Mouse (Mus musculus) heart, postnatal 25 days (tissue): ENCODE data around the gene Glmp. TPM values are rescaled to one million over a fixed set of nuclear protein-coding genes. Genes with fewer than 3 reads are reported as not detected.
"Not testable (repeated sequence)": the region's sequence is repeated elsewhere in the genome, so short reads cannot be mapped to it uniquely, and the experiment has no call there.

Experiments used
- DNase-seq: peaks from one replicate; pipeline ENCODE4 v3.0.0; 2022; ENCODE audit warnings: low spot score
- intact Hi-C: fragments of 180-260 bp; cut with DNase I; formaldehyde crosslinking; loops from one replicate; pipeline ENCODE4 v1.15.1; 2025
- total RNA-seq, 2 experiments: library from RNA; stranded (reverse); gene quantifications; 2 replicates each; pipeline ENCODE4 v1.2.3; 2021

The Glmp gene
- 10 to 100 TPM; 71.9 to 79.7 TPM for total RNA-seq

DNA sequence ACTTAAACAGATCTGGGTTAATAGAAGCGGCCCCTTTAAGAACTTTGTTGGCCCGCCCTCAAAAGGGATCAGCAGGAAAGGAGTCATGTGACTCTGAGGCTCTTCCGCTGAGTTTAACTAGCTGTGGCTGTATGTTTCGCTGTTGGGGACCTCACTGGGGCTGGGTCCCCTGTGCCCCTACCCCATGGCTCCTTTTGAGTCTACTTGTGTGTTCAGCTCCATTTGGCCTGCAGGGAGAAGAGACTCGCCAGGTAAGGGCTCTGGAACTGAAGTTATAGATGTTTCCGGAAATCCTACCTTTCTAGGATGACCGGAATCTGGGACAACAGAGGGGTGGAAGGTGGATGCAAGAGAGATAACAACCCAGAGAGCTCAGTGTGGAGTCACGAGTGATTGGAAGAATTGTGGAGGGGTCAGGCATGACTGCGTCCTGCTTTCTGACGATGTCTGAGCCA, at the start of gene Glmp:
TSS of gene Glmp (plus strand) at position 73 of the 455 bp plus-strand sequence.
- peak; percentile 29 for DNase-seq
- intact Hi-C loops: no loop called here

DNA sequence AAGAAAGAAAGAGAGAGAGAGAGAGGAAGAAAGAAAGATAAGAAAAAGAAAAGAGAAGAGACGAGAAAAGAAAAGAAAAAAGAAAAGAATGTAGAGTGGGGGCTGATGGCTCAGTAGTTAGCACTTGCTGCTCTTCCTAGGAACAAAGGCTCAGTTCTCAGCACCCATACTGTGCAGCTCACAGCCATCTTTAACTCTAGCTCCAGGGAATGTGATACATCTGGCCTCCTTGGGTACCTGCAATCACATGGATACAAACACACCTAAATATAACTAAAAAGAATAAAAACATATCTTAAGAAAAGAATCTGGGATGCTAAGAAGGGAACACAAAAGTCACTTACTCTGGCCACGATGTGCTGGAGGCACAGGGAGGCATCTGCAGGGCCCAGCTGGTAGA, 48.7 kb upstream of the Glmp start:
- DNase-seq: no peak
- intact Hi-C loops: no loop called here

- intact Hi-C loops: no loop called here
- no peak for DNase-seq
Measured at GRCm38 (mm10) chr3:88276529-88277143, 48.2 kb upstream of the Glmp start.

DNA sequence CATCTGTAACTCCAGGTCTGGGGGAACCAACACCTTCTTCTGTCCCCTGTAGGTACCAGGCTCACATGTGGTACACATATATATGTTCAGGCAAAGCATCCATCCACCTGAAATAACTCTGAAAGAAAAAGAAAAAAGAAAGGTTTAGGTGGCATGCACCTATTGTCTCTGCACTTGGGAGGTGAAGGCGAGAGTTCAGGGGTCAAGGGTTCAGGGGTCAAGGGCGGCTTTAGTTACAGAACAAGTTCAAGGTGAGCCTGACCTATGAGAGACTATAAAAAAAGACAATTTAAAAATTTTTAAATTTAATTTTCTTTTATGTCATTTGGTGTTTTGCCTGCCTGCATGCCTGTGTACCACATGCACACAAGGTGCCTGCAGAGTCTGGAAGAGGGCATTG, 44.8 kb upstream of the Glmp start:
- no peak for DNase-seq
- intact Hi-C loops: no loop called here

GRCm38 (mm10) chr3:88281141-88281916, 43.5 kb upstream of the Glmp start:
- DNase-seq, intact Hi-C loops: not testable (repeated sequence)

GRCm38 (mm10) chr3:88284815-88285564, 39.8 kb upstream of the Glmp start:
- intact Hi-C loops, DNase-seq: not testable (repeated sequence)

- intact Hi-C loops, DNase-seq: not testable (repeated sequence)
Measured at GRCm38 (mm10) chr3:88285565-88285895, 39.3 kb upstream of the Glmp start.

- intact Hi-C loops: no loop called here
- no peak for DNase-seq
Measured at GRCm38 (mm10) chr3:88287110-88287509, 37.7 kb upstream of the Glmp start, which contains the start of gene Gm38392. TSS of gene Gm38392 (minus strand) at chr3:88287210.

GRCm38 (mm10) chr3:88288133-88288713, 36.6 kb upstream of the Glmp start:
- DNase-seq, intact Hi-C loops: not testable (repeated sequence)

DNA sequence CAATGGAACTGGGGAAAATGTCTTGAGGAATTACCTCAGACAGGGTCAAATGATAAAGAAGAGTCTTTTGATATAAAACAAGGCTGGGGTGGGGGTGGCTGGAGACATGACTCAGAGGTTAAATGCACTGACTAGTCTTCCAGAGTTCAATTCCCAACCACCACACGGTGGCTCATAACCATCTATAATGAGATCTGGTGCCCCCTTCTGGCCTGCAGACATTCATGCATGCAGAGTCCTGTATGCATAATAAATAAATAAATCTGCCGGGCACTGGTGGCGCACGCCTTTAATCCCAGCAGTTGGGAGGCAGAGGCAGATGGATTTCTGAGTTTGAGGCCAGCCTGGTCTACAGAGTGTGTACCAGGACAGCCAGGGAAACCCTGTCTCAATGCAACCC, 32.9 kb upstream of the Glmp start:
- no peak for DNase-seq
- intact Hi-C loops: no loop called here

DNA sequence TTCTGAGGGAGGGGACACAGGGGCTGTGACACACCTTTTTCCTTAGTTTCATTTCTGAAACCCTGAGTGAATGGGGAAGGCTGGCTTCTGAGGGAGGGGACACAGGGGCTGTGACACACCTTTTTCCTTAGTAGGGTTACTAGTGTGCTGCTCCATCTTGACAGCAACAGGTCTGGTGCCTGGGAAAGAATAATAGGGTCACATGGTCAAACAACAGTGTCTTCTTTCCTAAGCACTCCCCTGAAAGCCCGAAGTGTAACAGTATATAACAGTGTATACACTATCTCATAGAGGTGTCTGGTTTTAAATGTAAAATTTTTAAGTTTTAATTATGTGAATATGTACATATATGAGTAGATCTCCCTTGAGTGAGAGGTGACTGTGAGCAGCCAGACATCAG, 29.6 kb upstream of the Glmp start:
- intact Hi-C loops, DNase-seq: not testable (repeated sequence)

- no peak for DNase-seq
- intact Hi-C loops: no loop called here
Measured at GRCm38 (mm10) chr3:88296110-88296560, 28.7 kb upstream of the Glmp start.

DNA sequence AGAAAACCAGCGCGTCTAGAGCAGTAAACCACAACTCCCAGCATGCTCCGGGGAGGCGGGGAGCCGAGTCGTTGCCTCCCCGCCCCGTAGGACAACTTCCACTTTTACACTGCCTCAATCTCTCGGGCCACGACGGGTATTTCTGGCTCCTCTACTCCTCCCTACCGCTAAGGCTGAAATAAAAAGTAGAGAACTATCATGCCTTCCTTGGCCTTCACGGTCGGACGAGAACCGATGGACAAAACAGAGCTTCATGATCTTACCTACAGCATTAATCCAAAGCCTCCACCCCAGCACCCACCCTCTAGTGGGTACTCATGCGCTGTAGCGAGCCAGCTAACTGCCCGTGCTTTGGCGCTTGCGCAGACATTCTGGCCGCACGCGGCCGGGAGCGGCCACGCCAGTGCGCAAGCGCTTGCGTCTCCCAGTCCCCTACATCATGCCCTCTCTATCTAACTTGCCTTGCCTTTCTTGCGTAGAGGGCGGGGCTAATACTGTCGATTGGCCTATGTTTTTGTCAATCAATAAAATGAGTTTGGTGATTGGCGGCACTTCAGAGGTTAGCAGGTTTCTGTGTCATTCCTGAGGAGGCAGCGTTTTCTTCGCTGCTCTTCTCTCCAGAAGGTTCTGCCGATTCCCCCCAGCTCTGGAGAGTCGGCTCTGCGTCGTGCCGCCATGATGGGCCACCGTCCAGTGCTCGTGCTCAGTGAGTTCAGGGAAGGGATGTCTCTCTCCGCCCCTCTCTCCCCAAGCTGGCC, 28.1 kb upstream of the Glmp start, which contains the start of the genes Tsacc and Cct3:
TSS of gene Tsacc (minus strand) at position 439 of the 758 bp plus-strand sequence.
TSS of gene Cct3 (plus strand) at position 556 of the 758 bp plus-strand sequence.
- intact Hi-C loops: no loop called here

DNA sequence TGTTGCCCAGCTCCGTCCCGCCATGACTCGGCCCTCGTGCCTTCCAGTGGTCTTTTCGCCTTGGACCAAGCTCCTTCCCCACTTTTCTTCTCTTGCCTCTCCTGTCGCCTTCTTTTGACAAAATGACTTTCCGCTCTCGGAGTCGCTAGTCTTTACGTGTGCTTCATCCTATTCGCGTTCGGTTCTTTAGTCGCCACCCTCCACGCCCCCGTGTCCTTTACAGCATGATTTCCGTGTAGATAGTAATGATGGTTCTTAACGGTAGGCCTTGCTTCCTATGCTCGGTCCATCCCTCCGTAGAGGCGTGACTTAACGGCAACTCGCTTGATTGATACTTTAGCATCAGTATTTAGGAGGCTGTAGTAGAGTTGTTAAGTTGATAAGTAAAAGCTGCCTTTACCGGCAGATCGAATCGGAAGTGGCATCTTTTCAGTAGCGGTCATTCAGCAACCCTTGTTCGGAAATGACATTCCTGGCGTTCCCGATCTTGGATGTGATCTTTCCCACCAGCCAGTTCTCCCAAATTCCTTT, 27.4 kb upstream of the Glmp start:
- no peak for DNase-seq
- intact Hi-C loops: no loop called here

More for the DNA sequence above, 28.1 kb upstream of the Glmp start, which contains the start of the genes Tsacc and Cct3:
- DNase-seq: peak; percentile 94

DNA sequence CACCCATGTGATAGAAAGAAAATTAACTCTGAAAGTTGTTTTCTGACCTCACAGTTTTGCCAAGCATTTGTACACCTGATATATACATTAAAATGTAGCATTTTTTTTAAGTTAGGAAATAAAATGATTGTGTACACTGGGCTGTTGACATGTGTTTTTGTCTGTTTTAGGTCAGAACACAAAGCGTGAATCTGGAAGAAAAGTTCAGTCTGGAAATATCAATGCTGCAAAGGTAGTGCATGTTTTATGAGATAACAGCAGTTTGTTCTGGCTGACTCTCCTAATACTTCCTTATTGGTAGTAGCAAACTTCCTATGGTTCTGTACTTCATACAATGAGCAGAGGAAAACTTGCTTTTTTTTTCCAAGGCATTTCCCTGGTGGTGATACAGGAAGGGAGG, 25.7 kb upstream of the Glmp start:
- intact Hi-C loops: no loop called here

GRCm38 (mm10) chr3:88328956-88329355, 4.1 kb downstream of the Glmp start:
- no peak for DNase-seq
- intact Hi-C loops: no loop called here

More for the DNA sequence above, 25.7 kb upstream of the Glmp start:
- DNase-seq: no peak

DNA sequence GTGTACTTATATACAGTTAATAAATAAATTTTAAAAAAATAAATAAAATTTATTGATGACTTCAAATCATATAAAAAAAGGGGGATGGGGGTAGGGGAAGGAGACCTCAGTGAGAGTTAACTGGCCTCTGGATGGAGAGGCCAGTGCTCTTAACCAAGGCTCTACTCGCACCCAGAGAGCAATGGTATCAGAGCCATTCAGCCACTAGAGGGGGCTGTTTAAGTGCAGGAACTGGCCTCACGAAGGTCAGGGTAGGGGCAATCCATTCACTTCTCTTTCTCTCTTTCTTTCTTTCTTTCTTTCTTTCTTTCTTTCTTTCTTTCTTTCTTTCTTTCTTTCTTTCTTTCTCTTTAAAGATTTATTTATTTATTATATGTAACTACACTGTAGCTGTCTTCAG, 6.5 kb downstream of the Glmp start:
- intact Hi-C loops: no loop called here
- no peak for DNase-seq

DNA sequence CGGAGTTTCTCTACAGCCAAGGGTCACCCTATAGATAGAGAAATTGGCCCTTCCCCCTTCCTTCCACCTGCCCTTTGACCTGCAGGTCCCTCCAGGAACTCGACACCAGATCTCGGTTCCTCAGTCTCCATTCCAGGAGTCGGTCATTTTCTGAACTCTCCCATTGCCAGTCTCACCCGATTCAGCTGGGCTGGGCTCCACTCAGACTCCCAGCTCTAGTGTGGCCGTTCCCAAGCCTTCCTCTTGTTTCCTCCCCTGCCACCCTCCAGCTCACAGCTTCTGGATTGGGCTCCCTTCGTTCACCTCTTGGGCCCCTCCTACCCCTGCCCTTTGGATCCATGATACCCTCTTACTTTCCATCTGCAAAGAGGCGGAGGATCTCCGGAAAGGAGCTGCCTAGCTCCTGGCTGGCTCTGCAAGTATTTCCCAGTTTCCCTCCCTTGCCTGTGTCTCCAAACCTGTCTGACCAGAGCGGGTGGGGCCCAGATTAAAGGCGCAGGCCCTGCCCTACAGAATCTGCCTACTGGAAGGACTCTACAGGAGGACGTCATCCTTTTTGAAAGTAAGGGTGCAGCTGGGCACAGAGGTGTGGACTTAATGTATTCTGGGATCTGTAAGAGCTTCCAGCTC, 9.3 kb downstream of the Glmp start:
- intact Hi-C loops: no loop called here
- DNase-seq: no peak
